Mouse (Mus musculus) small intestine, adult 2 months (tissue): ENCODE data around the gene St6galnac6. TPM values are rescaled to one million over a fixed set of nuclear protein-coding genes. Genes with fewer than 3 reads are reported as not detected.

Experiments
- H3K27ac ChIP-seq: fragments of 200-500 bp; 2 replicates; pipeline ENCODE4 v1.5.1; 2012; ENCODE audit warnings: low read depth, low read length, control low read depth, inconsistent platforms; ENCODE audit not compliant: insufficient read depth
- H3K27me3 ChIP-seq: fragments of 200-500 bp; 2 replicates; pipeline ENCODE4 v1.6.1; 2012; ENCODE audit warnings: mild to moderate bottlenecking, moderate library complexity, low read length, inconsistent platforms; ENCODE audit not compliant: control insufficient read depth, insufficient read depth
- H3K36me3 ChIP-seq: fragments of 200-500 bp; 2 replicates; pipeline ENCODE4 v1.6.1; 2012; ENCODE audit warnings: mild to moderate bottlenecking, low read length, control low read depth, inconsistent platforms; ENCODE audit not compliant: control insufficient read depth, insufficient read depth
- H3K4me1 ChIP-seq: fragments of 200-500 bp; 2 replicates; pipeline ENCODE4 v1.6.1; 2012; ENCODE audit warnings: low read length, inconsistent platforms, mixed read lengths; ENCODE audit not compliant: control insufficient read depth, insufficient read depth, insufficient read length
- H3K4me3 ChIP-seq: fragments of 200-500 bp; 2 replicates; pipeline ENCODE4 v1.5.1; 2012; ENCODE audit warnings: low read depth, mild to moderate bottlenecking, control low read depth, inconsistent platforms, low read length, moderate library complexity
- CTCF ChIP-seq: fragments of 200-500 bp; IDR thresholded peaks from 2 replicates; pipeline ENCODE4 v1.5.1; 2012; ENCODE audit warnings: low read depth, mild to moderate bottlenecking, control low read depth, inconsistent platforms, low read length, moderate library complexity, mixed read lengths; ENCODE audit not compliant: insufficient replicate concordance, insufficient read length; ENCODE audit errors: extremely low read depth
- POLR2A ChIP-seq: fragments of 200-500 bp; IDR thresholded peaks from 2 replicates; pipeline ENCODE4 v1.6.1; 2012; ENCODE audit warnings: low read depth, mild to moderate bottlenecking, control low read depth, inconsistent platforms, low read length, moderate library complexity
- WGBS: fragments of 180-500 bp; shearing (Covaris S2); methylation state at CpG from one replicate; pipeline ENCODE4 v1.1.7; 2018; 5-methylcytosine and 5-hydroxymethylcytosine counted together
- polyA plus RNA-seq: library from polyadenylated mRNA; depleted of rRNA; stranded (reverse); fragments of >200 nt; gene quantifications from 2 replicates; pipeline ENCODE4 v1.2.3, GENCODE M21; 2012

The St6galnac6 gene
- polyA plus RNA-seq, 1 experiment, result 18.2 TPM

- peaks cover 9% of the 10 kb centered on the region for H3K4me1 ChIP-seq
These were observed 24.5 kb upstream of the St6galnac6 start for GRCm38 (mm10) chr2:32574901-32575585.

GRCm38 (mm10) chr2:32575586-32576160 is 23.8 kb upstream of the St6galnac6 start, which contains the start of gene 9430097D07Rik:
9430097D07Rik (minus strand) TSS chr2:32575684.
- H3K36me3 ChIP-seq, result peaks cover 4% of the 10 kb centered on the region; the same call in 1 of the 2 replicates
- no peak for TF ChIP-seq CTCF
- no peak for TF ChIP-seq POLR2A

More at GRCm38 (mm10) chr2:32574901-32575585, 24.5 kb upstream of the St6galnac6 start:
- peaks cover 3% of the 10 kb centered on the region; the same call in 1 of the 2 replicates for H3K27me3 ChIP-seq
- H3K36me3 ChIP-seq, result peaks cover 4% of the 10 kb centered on the region; the same call in 1 of the 2 replicates
- WGBS, result 5% methylated on average over 26 of the region's 26 CpGs
- peak overlapping the region; percentile 37 for H3K4me3 ChIP-seq
- peak; percentile 76; the same call in 1 of the 2 replicates for TF ChIP-seq CTCF
- 0 out of 2 replicates have a peak, but pooled peaks have one; percentile 5 for TF ChIP-seq POLR2A
- no peak overlapping the region for H3K27ac ChIP-seq

GRCm38 (mm10) chr2:32576532-32576931 is 23.0 kb upstream of the St6galnac6 start:
- H3K36me3 ChIP-seq, result peaks cover 4% of the 10 kb centered on the region; the same call in 1 of the 2 replicates
- peaks cover 3% of the 10 kb centered on the region; the same call in 1 of the 2 replicates for H3K27me3 ChIP-seq
- no peak overlapping the region for H3K27ac ChIP-seq
- H3K4me1 ChIP-seq, result peaks cover 9% of the 10 kb centered on the region
- H3K4me3 ChIP-seq, result no peak overlapping the region
- TF ChIP-seq POLR2A (no peak), CTCF (no peak)
- WGBS, result 84% methylated on average over 9 of the region's 9 CpGs

More at GRCm38 (mm10) chr2:32575586-32576160, 23.8 kb upstream of the St6galnac6 start, which contains the start of gene 9430097D07Rik:
- peaks cover 9% of the 10 kb centered on the region for H3K4me1 ChIP-seq
- H3K27ac ChIP-seq, result no peak within 1 kb of the TSS
- peak within 1 kb of the TSS; percentile 37 for H3K4me3 ChIP-seq
- 18% methylated on average over 28 of the region's 28 CpGs for WGBS
- H3K27me3 ChIP-seq, result peaks cover 3% of the 10 kb centered on the region; the same call in 1 of the 2 replicates

GRCm38 (mm10) chr2:32578146-32579046 is 21.1 kb upstream of the St6galnac6 start:
- Histone ChIP-seq H3K4me3 (no peak overlapping the region), H3K36me3 (no peaks in the 10 kb centered on the region), H3K4me1 (peaks cover 9% of the 10 kb centered on the region), H3K27ac (no peak overlapping the region), H3K27me3 (peaks cover 3% of the 10 kb centered on the region; the same call in 1 of the 2 replicates)
- no peak for TF ChIP-seq POLR2A
- TF ChIP-seq CTCF, result no peak
- 37% methylated on average over 28 of the region's 30 CpGs for WGBS

- Histone ChIP-seq H3K27ac (no peak overlapping the region), H3K36me3 (no peaks in the 10 kb centered on the region), H3K4me3 (no peak overlapping the region), H3K27me3 (peaks cover 3% of the 10 kb centered on the region; the same call in 1 of the 2 replicates), H3K4me1 (peaks cover 3% of the 10 kb centered on the region)
- 53% methylated on average over 19 of the region's 19 CpGs for WGBS
- no peak for TF ChIP-seq CTCF
- no peak for TF ChIP-seq POLR2A
These were observed 17.9 kb upstream of the St6galnac6 start for GRCm38 (mm10) chr2:32581450-32582095.
